Mouse (Mus musculus) heart, adult 18-20 months (tissue): ENCODE measurements around the gene Cyp4a29. TPM values are rescaled to one million over a fixed set of nuclear protein-coding genes. Genes with fewer than 3 reads are reported as not detected.
"Not testable (repeated sequence)": the region's sequence is repeated elsewhere in the genome, so short reads cannot be mapped to it uniquely, and the experiment has no call there.

ENCODE experiments used
- DNase-seq, 2 experiments: peaks; one replicate each; pipeline ENCODE4 v3.0.0; 2021 to 2022; ENCODE audit warnings: mixed read lengths in 1 of 2
- long read RNA-seq, 2 experiments: library from polyadenylated mRNA; stranded (forward); transcript quantifications; one replicate each; pipeline ENCODE4 v2.0.0; 2021
- total RNA-seq, 2 experiments: library from RNA; stranded (reverse); gene quantifications; 2 replicates each; pipeline ENCODE4 v1.2.3; 2021

The Cyp4a29 gene
- not detected for total RNA-seq
- long read RNA-seq, experiment 1: 0 reads
- long read RNA-seq, experiment 2: 0 reads

GRCm38 (mm10) chr4:115241784-115242183 is at the start of gene Cyp4a29:
Gene Cyp4a29 (plus strand): TSS chr4:115242084.
- no peak for DNase-seq

- not testable (repeated sequence) for DNase-seq
Observed at GRCm38 (mm10) chr4:115232901-115233300, 9.0 kb upstream of the Cyp4a29 start.

GRCm38 (mm10) chr4:115236462-115237096 is 5.3 kb upstream of the Cyp4a29 start:
- no peak for DNase-seq

GRCm38 (mm10) chr4:115264687-115265569 is 23.0 kb downstream of the Cyp4a29 start:
- DNase-seq: not testable (repeated sequence)

- not testable (repeated sequence) for DNase-seq
Observed at GRCm38 (mm10) chr4:115278215-115278982, 36.5 kb downstream of the Cyp4a29 start.

- no peak for DNase-seq
Observed at GRCm38 (mm10) chr4:115280342-115280741, 38.5 kb downstream of the Cyp4a29 start.

- not testable (repeated sequence) for DNase-seq
Observed at GRCm38 (mm10) chr4:115280779-115281178, 38.9 kb downstream of the Cyp4a29 start.

GRCm38 (mm10) chr4:115281231-115281767 is 39.4 kb downstream of the Cyp4a29 start:
- not testable (repeated sequence) for DNase-seq

- not testable (repeated sequence) for DNase-seq
Observed at GRCm38 (mm10) chr4:115298746-115299145, 56.9 kb downstream of the Cyp4a29 start, which contains the start of gene Cyp4a12a. Gene Cyp4a12a (plus strand): TSS chr4:115299046.

Other genes starting within 250 kb of the Cyp4a29 start
- gene Stil, start 241.9 kb upstream of the Cyp4a29 start, total RNA-seq: under 1 TPM; 0.20 to 0.23 TPM
- 1 to 10 TPM; 2.3 to 3.7 TPM for gene Tal1, start 185.7 kb upstream of the Cyp4a29 start, total RNA-seq
- gene Pdzk1ip1, start 153.4 kb upstream of the Cyp4a29 start, total RNA-seq: under 1 TPM; 0.42 to 0.67 TPM
- not detected for gene Cyp4x1, start 107.8 kb upstream of the Cyp4a29 start, total RNA-seq
- gene Cyp4a12a, start 57.0 kb downstream of the Cyp4a29 start, total RNA-seq: under 1 TPM in 1 of 2 experiments, not detected in 1; 0.15 TPM
- 1 to 10 TPM in 1 of 2 experiments, not detected in 1; 2.0 TPM for gene Cyp4a12b, start 169.5 kb downstream of the Cyp4a29 start, total RNA-seq
- gene Cyp4a30b, start 210.5 kb downstream of the Cyp4a29 start, total RNA-seq: not detected